Mouse (Mus musculus) hindbrain, embryonic 15.5 days (tissue): Measurements from ENCODE around the gene Cbs. TPM values are rescaled to one million over a fixed set of nuclear protein-coding genes. Genes with fewer than 3 reads are reported as not detected.

Source experiments
- ATAC-seq: fragments of 200-750 bp; cut with Nextera tagmentation; 2 replicates; pipeline ENCODE4 v1.8.0; 2017; ENCODE audit warnings: low read depth, moderate number of reproducible peaks, moderate TSS enrichment; ENCODE audit not compliant: low FRiP score
- H3K27ac ChIP-seq: fragments of 300-500 bp; sonication (generic); replicated peaks from 2 replicates; pipeline ENCODE4 v1.5.1; 2015; ENCODE audit warnings: mild to moderate bottlenecking, inconsistent platforms
- H3K27me3 ChIP-seq: fragments of 300-500 bp; sonication (generic); 2 replicates; pipeline ENCODE4 v1.6.1; 2015; ENCODE audit warnings: control low read depth, inconsistent platforms
- H3K36me3 ChIP-seq: fragments of 300-500 bp; sonication (generic); 2 replicates; pipeline ENCODE4 v1.6.1; 2015; ENCODE audit warnings: control low read depth, inconsistent platforms
- H3K4me1 ChIP-seq: fragments of 300-500 bp; sonication (generic); replicated peaks from 2 replicates; pipeline ENCODE4 v1.6.1; 2015; ENCODE audit warnings: control low read depth, inconsistent platforms
- H3K4me2 ChIP-seq: fragments of 300-500 bp; sonication (generic); 2 replicates; pipeline ENCODE4 v1.6.1; 2015; ENCODE audit warnings: moderate library complexity, mild to moderate bottlenecking, inconsistent platforms
- H3K4me3 ChIP-seq: fragments of 300-500 bp; sonication (generic); 2 replicates; pipeline ENCODE4 v1.5.1; 2015; ENCODE audit warnings: mild to moderate bottlenecking, inconsistent platforms
- H3K9ac ChIP-seq: fragments of 300-500 bp; sonication (generic); 2 replicates; pipeline ENCODE4 v1.6.1; 2015; ENCODE audit warnings: inconsistent platforms
- H3K9me3 ChIP-seq: fragments of 300-500 bp; sonication (generic); 2 replicates; pipeline ENCODE4 v1.6.1; 2016; ENCODE audit warnings: control low read depth, inconsistent platforms
- WGBS: fragments of 180-500 bp; shearing (Covaris S2); methylation state at CpG from one replicate; pipeline ENCODE4 v1.1.7; 2015; 5-methylcytosine and 5-hydroxymethylcytosine counted together
- polyA plus RNA-seq: library from polyadenylated mRNA; unstranded; fragments of >200 nt; fragmentation: Nextera tagmentation; extraction: Ambion mirVana; gene quantifications from 2 replicates; pipeline ENCODE4 v1.2.1, GENCODE M21; 2015

Cbs gene
- polyA plus RNA-seq: 8.9 TPM in 2 replicates

GRCm38 (mm10) chr17:31636942-31637811 lies at the start of gene Cbs:
TSS of gene Cbs (minus strand) at chr17:31637238.
- H3K27me3 ChIP-seq: peaks cover 15% of the 10 kb centered on the region
- H3K4me2 ChIP-seq: peak within 1 kb of the TSS; percentile 98
- H3K36me3 ChIP-seq: no peaks in the 10 kb centered on the region
- WGBS: 2% methylated on average over 57 of the region's 61 CpGs
- no peaks in the 10 kb centered on the region for H3K9me3 ChIP-seq
- peak; percentile 92 for ATAC-seq
- peak within 1 kb of the TSS; percentile 58 for H3K4me3 ChIP-seq
- peak within 1 kb of the TSS; percentile 42 for H3K9ac ChIP-seq
- peak within 1 kb of the TSS; percentile 76 for H3K27ac ChIP-seq
- peaks cover 20% of the 10 kb centered on the region for H3K4me1 ChIP-seq

GRCm38 (mm10) chr17:31686225-31686564 lies 49.2 kb upstream of the Cbs start:
- WGBS: 44% methylated on average over 3 of the region's 3 CpGs
- peak; percentile 31 for ATAC-seq
- H3K9ac ChIP-seq: no peak overlapping the region

GRCm38 (mm10) chr17:31685514-31686224 lies 48.6 kb upstream of the Cbs start:
- no peak overlapping the region for H3K9ac ChIP-seq
- peak; percentile 86 for ATAC-seq
- H3K27me3 ChIP-seq: no peaks in the 10 kb centered on the region
- WGBS: 16% methylated on average over 17 of the region's 17 CpGs
- no peaks in the 10 kb centered on the region for H3K9me3 ChIP-seq
- no peaks in the 10 kb centered on the region for H3K36me3 ChIP-seq
- H3K4me3 ChIP-seq: no peak overlapping the region
- peak overlapping the region; percentile 36 for H3K4me2 ChIP-seq
- peak overlapping the region; percentile 76 for H3K27ac ChIP-seq
- peaks cover 14% of the 10 kb centered on the region for H3K4me1 ChIP-seq

More at GRCm38 (mm10) chr17:31686225-31686564, 49.2 kb upstream of the Cbs start:
- no peaks in the 10 kb centered on the region for H3K9me3 ChIP-seq
- H3K4me3 ChIP-seq: no peak overlapping the region
- peaks cover 14% of the 10 kb centered on the region for H3K4me1 ChIP-seq
- H3K27me3 ChIP-seq: no peaks in the 10 kb centered on the region
- H3K27ac ChIP-seq: peak overlapping the region; percentile 76
- H3K4me2 ChIP-seq: no peak overlapping the region
- H3K36me3 ChIP-seq: no peaks in the 10 kb centered on the region

GRCm38 (mm10) chr17:31680450-31680849 lies 43.4 kb upstream of the Cbs start:
- Histone ChIP-seq H3K4me1 (peaks cover 3% of the 10 kb centered on the region), H3K4me2 (no peak overlapping the region), H3K36me3 (no peaks in the 10 kb centered on the region), H3K27ac (no peak overlapping the region), H3K9me3 (no peaks in the 10 kb centered on the region), H3K4me3 (no peak overlapping the region), H3K27me3 (no peaks in the 10 kb centered on the region), H3K9ac (no peak overlapping the region)
- ATAC-seq: no peak
- 84% methylated on average over 2 of the region's 2 CpGs for WGBS

- Histone ChIP-seq H3K4me3 (no peak within 1 kb of the TSS), H3K36me3 (no peaks in the 10 kb centered on the region), H3K27ac (no peak within 1 kb of the TSS), H3K4me1 (no peaks in the 10 kb centered on the region), H3K9me3 (no peaks in the 10 kb centered on the region), H3K27me3 (no peaks in the 10 kb centered on the region), H3K9ac (no peak within 1 kb of the TSS), H3K4me2 (no peak within 1 kb of the TSS)
- 83% methylated on average over 8 of the region's 8 CpGs for WGBS
- ATAC-seq: no peak
Measured at GRCm38 (mm10) chr17:31677507-31677906, 40.5 kb upstream of the Cbs start, which contains the start of gene Cryaa. TSS of gene Cryaa (plus strand) at chr17:31677807.

- no peak overlapping the region for H3K4me2 ChIP-seq
- no peaks in the 10 kb centered on the region for H3K9me3 ChIP-seq
- no peaks in the 10 kb centered on the region for H3K36me3 ChIP-seq
- peaks cover 3% of the 10 kb centered on the region; the same call in 1 of the 2 replicates for H3K4me1 ChIP-seq
- ATAC-seq: no peak
- no peak overlapping the region for H3K27ac ChIP-seq
- no peaks in the 10 kb centered on the region for H3K27me3 ChIP-seq
- H3K4me3 ChIP-seq: no peak overlapping the region
- WGBS: 85% methylated on average over 1 of the region's 1 CpGs
- H3K9ac ChIP-seq: no peak overlapping the region
Measured at GRCm38 (mm10) chr17:31674426-31674825, 37.4 kb upstream of the Cbs start.

- Histone ChIP-seq H3K9ac (no peak overlapping the region), H3K9me3 (no peaks in the 10 kb centered on the region), H3K36me3 (no peaks in the 10 kb centered on the region), H3K4me3 (no peak overlapping the region), H3K27ac (no peak overlapping the region), H3K4me1 (peaks cover 3% of the 10 kb centered on the region; the same call in 1 of the 2 replicates), H3K27me3 (no peaks in the 10 kb centered on the region), H3K4me2 (no peak overlapping the region)
- ATAC-seq: no peak
- 86% methylated on average over 12 of the region's 12 CpGs for WGBS
Measured at GRCm38 (mm10) chr17:31672279-31672678, 35.2 kb upstream of the Cbs start.

- H3K4me3 ChIP-seq: no peak overlapping the region
- WGBS: 54% methylated on average over 8 of the region's 8 CpGs
- H3K9ac ChIP-seq: no peak overlapping the region
- H3K4me2 ChIP-seq: no peak overlapping the region
- no peaks in the 10 kb centered on the region for H3K9me3 ChIP-seq
- H3K27me3 ChIP-seq: no peaks in the 10 kb centered on the region
- no peaks in the 10 kb centered on the region for H3K36me3 ChIP-seq
- no peak overlapping the region for H3K27ac ChIP-seq
- no peak for ATAC-seq
- H3K4me1 ChIP-seq: peaks cover 3% of the 10 kb centered on the region; the same call in 1 of the 2 replicates
Measured at GRCm38 (mm10) chr17:31671698-31672097, 34.7 kb upstream of the Cbs start.

GRCm38 (mm10) chr17:31670163-31670562 lies 33.1 kb upstream of the Cbs start:
- 9% methylated on average over 11 of the region's 11 CpGs for WGBS
- no peak overlapping the region for H3K4me2 ChIP-seq
- no peak overlapping the region for H3K27ac ChIP-seq
- ATAC-seq: no peak
- H3K9ac ChIP-seq: no peak overlapping the region
- H3K36me3 ChIP-seq: no peaks in the 10 kb centered on the region
- H3K4me1 ChIP-seq: peaks cover 3% of the 10 kb centered on the region; the same call in 1 of the 2 replicates
- no peaks in the 10 kb centered on the region for H3K9me3 ChIP-seq
- H3K4me3 ChIP-seq: no peak overlapping the region
- no peaks in the 10 kb centered on the region for H3K27me3 ChIP-seq

GRCm38 (mm10) chr17:31668306-31668705 lies 31.3 kb upstream of the Cbs start:
- 78% methylated on average over 8 of the region's 9 CpGs for WGBS
- Histone ChIP-seq H3K9ac (no peak overlapping the region), H3K9me3 (no peaks in the 10 kb centered on the region), H3K27me3 (no peaks in the 10 kb centered on the region), H3K4me1 (peaks cover 3% of the 10 kb centered on the region; the same call in 1 of the 2 replicates), H3K27ac (no peak overlapping the region), H3K4me3 (no peak overlapping the region), H3K4me2 (no peak overlapping the region), H3K36me3 (no peaks in the 10 kb centered on the region)
- no peak for ATAC-seq

GRCm38 (mm10) chr17:31664760-31665159 lies 27.7 kb upstream of the Cbs start:
- Histone ChIP-seq H3K9me3 (no peaks in the 10 kb centered on the region), H3K27me3 (no peaks in the 10 kb centered on the region), H3K4me2 (no peak overlapping the region), H3K36me3 (no peaks in the 10 kb centered on the region), H3K27ac (no peak overlapping the region), H3K9ac (no peak overlapping the region), H3K4me3 (no peak overlapping the region), H3K4me1 (no peaks in the 10 kb centered on the region)
- 0 out of 2 replicates have a peak, but pooled peaks have one; percentile 51 for ATAC-seq
- 13% methylated on average over 4 of the region's 4 CpGs for WGBS

GRCm38 (mm10) chr17:31662855-31663254 lies 25.8 kb upstream of the Cbs start:
- H3K36me3 ChIP-seq: no peaks in the 10 kb centered on the region
- H3K4me3 ChIP-seq: no peak overlapping the region
- H3K9me3 ChIP-seq: no peaks in the 10 kb centered on the region
- H3K27ac ChIP-seq: no peak overlapping the region
- ATAC-seq: no peak
- H3K9ac ChIP-seq: no peak overlapping the region
- H3K27me3 ChIP-seq: no peaks in the 10 kb centered on the region
- peaks cover 7% of the 10 kb centered on the region for H3K4me1 ChIP-seq
- H3K4me2 ChIP-seq: no peak overlapping the region
